Mouse (Mus musculus): ENCODE measurements around the gene Akap2.

The Akap2 gene

DNA sequence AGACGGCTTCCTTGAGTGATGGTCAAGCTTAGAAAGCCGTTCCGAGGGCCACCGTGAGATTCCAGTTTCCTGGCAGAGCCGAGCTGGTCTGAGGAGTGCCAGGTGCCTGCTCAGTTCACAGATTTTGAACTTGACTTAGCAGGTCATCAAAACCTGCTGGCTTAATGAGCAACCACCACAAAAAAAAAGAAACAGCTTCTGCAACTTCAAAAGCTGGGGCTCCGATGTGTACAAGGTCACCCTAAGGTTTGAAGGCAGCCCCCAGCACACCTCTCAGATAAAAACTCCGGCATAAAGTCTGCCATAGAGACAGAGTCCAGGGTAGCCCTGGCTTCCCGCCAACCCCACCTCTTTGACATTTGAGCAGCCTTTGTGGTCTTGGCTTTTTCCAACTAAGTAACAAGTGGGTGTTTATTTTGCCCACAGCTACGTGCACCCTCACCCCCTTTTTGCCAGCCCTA is 198.8 kb downstream of the Akap2 start, which contains the start of gene D630039A03Rik:
Gene D630039A03Rik (minus strand): TSS at position 97 of the 461 bp plus-strand sequence.
- DNase-seq, result peak; percentile 28

DNA sequence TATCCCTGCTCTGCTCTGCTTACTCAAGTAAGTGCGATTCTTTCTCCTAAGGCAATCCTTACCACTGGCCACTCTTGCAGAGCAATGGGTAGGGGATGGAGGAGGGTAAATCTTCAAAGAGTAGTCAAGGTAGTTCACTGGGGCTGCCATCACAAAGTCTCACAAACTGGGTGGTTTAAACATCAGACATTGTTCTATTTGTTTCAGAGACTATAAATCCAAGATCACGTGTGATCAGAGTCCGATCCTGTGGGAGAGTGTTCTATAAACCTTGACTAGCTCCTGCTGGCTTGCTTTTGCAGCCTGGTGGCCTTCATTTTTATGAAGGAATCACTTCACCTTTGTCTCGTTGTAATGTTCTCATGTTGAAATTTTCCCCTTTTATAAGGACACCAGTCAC is 199.3 kb downstream of the Akap2 start:
- no peak for DNase-seq

DNA sequence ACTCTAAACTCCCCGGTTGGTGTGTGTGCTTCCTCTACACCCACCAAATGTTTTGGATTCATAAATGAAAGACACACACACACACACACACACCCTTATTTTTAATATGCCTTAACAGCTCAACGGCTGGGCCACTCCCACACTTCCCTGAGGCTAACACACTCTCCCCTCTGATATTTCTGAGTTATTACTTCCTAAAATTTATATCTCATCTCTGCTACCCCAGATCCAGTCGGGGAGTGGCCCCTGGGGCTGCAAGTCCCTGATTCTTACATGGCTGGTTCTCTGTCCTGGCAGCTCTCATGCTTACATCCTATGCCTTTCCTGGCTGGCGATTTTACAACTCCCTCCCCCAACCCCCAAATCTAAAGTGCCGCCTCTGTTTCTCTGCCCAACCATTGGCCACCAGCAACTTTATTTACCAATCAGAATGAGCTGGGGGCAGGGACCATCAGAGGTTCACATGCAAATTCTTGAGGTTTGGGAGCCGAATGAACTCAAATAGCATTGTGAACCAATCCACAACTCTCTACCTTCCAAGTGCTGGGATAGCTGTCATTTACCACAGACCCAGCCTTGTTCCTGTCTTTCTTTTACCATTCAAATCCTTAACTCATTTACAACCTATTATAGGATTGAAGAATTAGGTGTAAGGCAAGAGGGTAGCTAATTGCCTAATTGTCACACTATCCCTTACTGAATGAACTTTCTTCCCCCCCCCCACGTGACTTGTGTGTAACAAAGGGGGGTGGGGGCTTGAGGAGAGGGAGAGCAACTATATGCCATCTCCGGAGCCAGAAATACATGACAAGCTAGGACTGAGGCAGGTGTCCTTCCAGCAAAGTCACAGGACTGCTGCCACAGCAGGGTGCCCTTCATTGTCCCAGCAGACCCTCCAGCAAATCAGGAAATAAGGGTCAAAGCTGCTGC is 202.3 kb downstream of the Akap2 start:
- DNase-seq, result no peak

DNA sequence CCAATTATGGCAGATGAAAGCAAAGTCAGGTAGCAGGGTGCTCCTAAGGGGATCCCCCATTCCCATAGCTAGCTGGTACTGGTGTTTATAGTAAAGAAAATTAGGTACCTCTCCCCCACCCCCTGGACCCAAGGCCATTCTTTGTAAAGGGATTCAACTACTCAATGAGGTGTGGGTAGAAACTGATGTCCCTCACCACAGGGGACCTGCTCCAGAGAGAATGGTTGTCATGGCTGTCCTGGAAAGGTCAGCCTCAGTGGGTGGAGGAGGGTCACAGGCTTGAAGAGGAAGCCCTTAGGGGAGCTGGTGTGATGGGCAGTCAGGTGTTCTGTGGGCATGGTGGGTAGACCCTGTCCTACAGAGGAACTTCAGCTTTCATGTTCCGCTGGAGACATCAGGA is 203.1 kb downstream of the Akap2 start:
- no peak for DNase-seq

DNA sequence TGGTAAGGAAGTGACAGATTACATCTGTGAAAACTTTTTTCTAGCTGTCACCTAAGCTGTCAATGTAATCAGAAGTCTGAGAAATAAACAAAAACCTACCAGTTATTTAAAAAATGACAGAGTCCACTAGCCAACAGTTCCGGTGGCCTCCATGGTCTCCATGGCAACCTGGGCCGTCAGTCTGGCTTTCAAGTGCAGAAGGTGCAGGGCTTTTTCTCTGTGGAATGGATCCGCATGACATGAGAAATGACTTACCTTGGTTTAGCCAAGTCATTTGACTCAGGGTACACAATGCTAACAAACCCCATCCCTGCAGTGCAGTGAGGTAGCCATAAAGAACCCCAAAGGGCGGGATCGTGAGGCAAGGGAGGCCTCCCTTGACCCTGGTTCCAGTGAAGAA is 204.7 kb downstream of the Akap2 start:
- DNase-seq, result no peak

DNA sequence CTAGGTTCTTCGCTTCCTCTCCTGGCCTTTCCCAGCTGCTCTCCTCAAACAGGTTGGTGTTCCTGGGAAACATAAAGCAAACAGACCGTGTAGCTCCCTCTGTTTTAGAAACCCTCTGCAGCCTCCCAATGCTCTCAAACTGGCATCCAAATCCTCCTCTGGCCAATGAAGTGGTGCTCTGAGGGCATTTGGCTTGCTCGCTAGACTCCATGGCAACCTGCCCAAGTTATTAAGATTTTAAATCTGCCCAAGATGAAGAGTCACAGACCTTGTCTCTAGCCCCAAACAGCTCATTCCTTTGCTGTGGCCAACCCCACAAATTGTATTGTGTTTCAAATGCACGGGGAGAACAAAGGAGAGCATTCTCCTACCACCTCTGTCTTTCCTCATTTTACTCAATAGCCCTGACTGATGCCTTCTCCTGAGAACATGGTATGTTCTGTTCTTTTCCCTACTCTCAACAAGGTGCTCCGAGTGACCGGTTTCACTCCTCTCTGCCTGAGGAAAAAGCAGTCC is 207.2 kb downstream of the Akap2 start:
- no peak for DNase-seq

- DNase-seq, result peak; percentile 46
These were observed 210.2 kb downstream of the Akap2 start for GRCm38 (mm10) chr4:57927464-57928205.

DNA sequence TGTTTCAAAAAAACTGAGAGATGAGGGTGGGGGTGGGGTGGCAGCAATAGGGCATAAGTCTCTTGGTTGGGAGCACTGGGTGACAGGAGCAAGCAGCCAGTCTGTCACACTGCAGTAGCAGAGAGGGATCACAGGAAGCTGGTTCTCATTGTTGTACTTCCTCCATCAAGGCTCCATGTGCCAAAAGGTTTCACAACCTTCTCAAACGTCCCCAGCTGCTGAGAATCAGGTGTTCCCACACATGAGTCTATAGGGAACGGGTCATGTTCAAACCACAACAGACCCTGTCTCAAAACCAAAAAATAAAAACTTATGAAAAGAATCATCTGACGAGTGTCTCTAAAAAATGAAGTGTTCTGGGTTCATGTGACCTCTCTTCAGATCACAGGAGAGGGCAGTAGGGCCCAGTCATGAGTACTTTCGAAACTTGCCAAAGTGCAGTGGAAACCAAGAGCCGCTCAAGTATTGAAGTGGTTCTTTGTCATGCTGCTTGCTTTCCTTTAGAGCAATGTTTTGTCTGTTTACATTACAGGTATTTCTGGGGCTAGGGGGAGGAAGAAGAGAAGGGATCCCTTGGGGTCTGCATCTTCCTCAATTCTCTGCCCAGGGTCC is 213.2 kb downstream of the Akap2 start:
- DNase-seq, result peak; percentile 36

DNA sequence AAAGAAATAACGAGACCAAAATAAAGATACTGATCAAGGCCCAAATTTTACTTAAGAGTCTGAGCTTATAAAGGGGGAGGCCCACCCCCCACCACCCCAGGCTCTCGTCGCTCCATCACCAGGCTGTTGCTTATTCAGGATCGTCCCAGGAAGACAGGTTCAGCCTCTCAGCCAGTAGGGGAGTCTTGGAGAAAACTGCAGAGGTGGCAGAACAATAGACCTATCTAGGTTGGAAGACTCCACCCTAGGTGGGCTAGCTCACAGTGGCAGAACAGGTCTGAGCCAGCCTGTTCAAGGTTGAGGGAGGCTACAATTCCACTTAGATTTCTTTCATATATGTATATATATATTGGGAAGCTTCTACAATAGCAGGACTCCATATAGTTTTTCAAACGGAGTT is 216.7 kb downstream of the Akap2 start:
- DNase-seq, result no peak

GRCm38 (mm10) chr4:57937292-57937691 is 219.8 kb downstream of the Akap2 start:
- no peak for DNase-seq

GRCm38 (mm10) chr4:57940631-57941030 is 223.2 kb downstream of the Akap2 start:
- DNase-seq, result no peak

- DNase-seq, result no peak
These were observed 225.4 kb downstream of the Akap2 start for GRCm38 (mm10) chr4:57942892-57943291.

All from lung, postnatal 10 days (tissue).